Mouse (Mus musculus) gastrocnemius, postnatal 4 days (tissue): Measurements from ENCODE around the gene Tpmt. TPM values are rescaled to one million over a fixed set of nuclear protein-coding genes. Genes with fewer than 3 reads are reported as not detected.

Source experiments
- DNase-seq, 2 experiments: peaks; one replicate each; pipeline ENCODE4 v3.0.0; 2021 to 2022; ENCODE audit warnings: low spot score in 2 of 2, mixed read lengths in 2 of 2
- total RNA-seq, 2 experiments: library from RNA; stranded (reverse); gene quantifications; 2 replicates each; pipeline ENCODE4 v1.2.3; 2021

Tpmt gene
- total RNA-seq, 2 experiments from 2014 or later, result 7.0 to 8.6 TPM

GRCm38 (mm10) chr13:47043030-47043680 is 1.4 kb downstream of the Tpmt start, which contains the start of gene Kdm1b:
Kdm1b (plus strand) TSS chr13:47043499.
- peak; percentile 99 for DNase-seq

- DNase-seq, result no peak
Observed at GRCm38 (mm10) chr13:47042024-47042633, 2.4 kb downstream of the Tpmt start.

GRCm38 (mm10) chr13:47040061-47040460 is 4.5 kb downstream of the Tpmt start:
- DNase-seq, result no peak

GRCm38 (mm10) chr13:47037946-47038345 is 6.6 kb downstream of the Tpmt start:
- DNase-seq, result no peak

- DNase-seq, result no peak
Observed at GRCm38 (mm10) chr13:47033602-47034001, 10.9 kb downstream of the Tpmt start.

GRCm38 (mm10) chr13:47030376-47031107 is 14.0 kb downstream of the Tpmt start:
- DNase-seq, result no peak

GRCm38 (mm10) chr13:47020798-47021197 is 23.7 kb downstream of the Tpmt start:
- no peak for DNase-seq

GRCm38 (mm10) chr13:47019774-47020173 is 24.8 kb downstream of the Tpmt start:
- no peak for DNase-seq

- peak in 1 of 2 experiments; percentile 48 for DNase-seq
Observed at GRCm38 (mm10) chr13:47017259-47017658, 27.3 kb downstream of the Tpmt start.

- DNase-seq, result no peak
Observed at GRCm38 (mm10) chr13:47015195-47015501, 29.4 kb downstream of the Tpmt start.

- DNase-seq, result peak; percentile 55 to 71
Observed at GRCm38 (mm10) chr13:47014334-47015194, 30.0 kb downstream of the Tpmt start, which contains the start of gene Nhlrc1. Nhlrc1 (minus strand) TSS chr13:47014850.

GRCm38 (mm10) chr13:47013740-47014139 is 30.8 kb downstream of the Tpmt start:
- no peak for DNase-seq

- DNase-seq, result no peak
Observed at GRCm38 (mm10) chr13:47001590-47001989, 42.9 kb downstream of the Tpmt start.

- DNase-seq, result no peak
Observed at GRCm38 (mm10) chr13:46999498-46999897, 45.0 kb downstream of the Tpmt start.

- no peak for DNase-seq
Observed at GRCm38 (mm10) chr13:46997355-46997754, 47.2 kb downstream of the Tpmt start.

GRCm38 (mm10) chr13:46993274-46993551 is 51.3 kb downstream of the Tpmt start:
- no peak for DNase-seq

- no peak for DNase-seq
Observed at GRCm38 (mm10) chr13:46992516-46993273, 51.8 kb downstream of the Tpmt start.

- no peak for DNase-seq
Observed at GRCm38 (mm10) chr13:46990376-46991011, 54.0 kb downstream of the Tpmt start.

GRCm38 (mm10) chr13:46987941-46988340 is 56.6 kb downstream of the Tpmt start:
- no peak for DNase-seq

- no peak for DNase-seq
Observed at GRCm38 (mm10) chr13:46986208-46986607, 58.3 kb downstream of the Tpmt start.
